Mouse (Mus musculus) left cerebral cortex, adult 8-10 months (tissue): Measurements from ENCODE around the gene Cdcp1. TPM values are rescaled to one million over a fixed set of nuclear protein-coding genes. Genes with fewer than 3 reads are reported as not detected.

Experiments used
- DNase-seq, 2 experiments: peaks; one replicate each; pipeline ENCODE4 v3.0.0; 2022; ENCODE audit warnings: low spot score in 2 of 2
- total RNA-seq, 4 experiments: library from RNA; stranded (reverse); gene quantifications; 2 replicates each; pipeline ENCODE4 v1.2.4; 2022

Cdcp1 gene
- total RNA-seq, 4 experiments from 2014 or later = 0.11 to 0.44 (median 0.21) TPM

GRCm38 (mm10) chr9:123213371-123213770 lies 2.5 kb downstream of the Cdcp1 start:
- no peak for DNase-seq

DNA sequence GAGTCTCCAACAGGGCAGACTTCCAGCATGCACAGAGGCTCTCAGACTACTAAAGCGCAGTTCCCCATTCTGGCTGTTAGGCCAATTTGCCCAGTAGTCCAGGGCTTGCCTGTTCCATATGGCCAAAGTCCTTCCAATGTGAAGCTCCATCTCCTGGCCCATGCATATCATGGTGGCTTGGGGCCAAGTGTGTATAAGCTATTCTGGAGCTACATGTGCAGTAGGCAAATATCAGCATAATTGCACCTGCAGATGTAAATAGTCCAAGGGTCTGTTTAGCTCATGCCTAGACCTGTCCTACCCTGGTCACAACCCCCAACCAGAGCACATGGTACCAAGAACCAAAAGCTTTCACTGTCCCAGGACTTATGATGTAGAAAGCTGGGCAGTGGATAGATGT lies 7.9 kb downstream of the Cdcp1 start:
- no peak for DNase-seq

DNA sequence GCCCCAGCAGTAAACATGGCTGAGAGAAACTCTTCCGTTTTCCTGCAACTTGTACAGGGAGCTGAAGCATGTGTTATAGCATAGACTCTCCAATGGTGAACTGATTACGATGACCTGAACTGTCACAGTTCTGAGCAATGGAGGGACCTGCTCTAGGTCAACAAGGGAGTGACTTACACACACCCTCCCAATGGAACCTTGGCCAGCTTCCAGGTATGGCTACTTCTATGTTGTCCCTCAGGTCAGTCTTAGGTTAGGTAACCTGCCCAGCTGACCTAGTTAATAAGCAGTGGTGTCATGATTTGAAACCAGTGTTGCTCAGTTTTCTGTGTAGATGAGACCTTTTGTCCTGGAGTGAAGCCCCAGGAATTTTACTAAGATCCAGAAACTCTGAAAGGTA lies 8.9 kb downstream of the Cdcp1 start:
- DNase-seq = no peak

DNA sequence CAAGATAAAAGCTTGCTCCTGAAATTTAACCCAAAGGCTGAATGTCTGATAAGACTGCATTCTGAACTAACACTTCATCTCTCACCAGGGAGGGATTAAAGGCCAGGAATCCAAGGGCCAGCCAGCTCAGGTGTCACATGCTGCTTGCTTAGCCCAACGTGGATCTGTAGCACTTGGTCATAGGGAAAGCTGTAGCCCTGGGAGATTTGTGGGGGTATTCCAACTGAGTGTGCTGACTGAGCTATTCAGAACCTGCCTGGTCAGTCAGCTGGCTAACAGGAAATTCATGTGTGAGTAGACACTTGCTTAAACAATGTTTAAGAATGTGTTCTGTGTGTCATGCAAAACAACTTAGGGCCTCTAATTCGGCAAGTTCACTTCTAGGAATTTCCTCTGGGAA lies 9.3 kb downstream of the Cdcp1 start:
- no peak for DNase-seq

DNA sequence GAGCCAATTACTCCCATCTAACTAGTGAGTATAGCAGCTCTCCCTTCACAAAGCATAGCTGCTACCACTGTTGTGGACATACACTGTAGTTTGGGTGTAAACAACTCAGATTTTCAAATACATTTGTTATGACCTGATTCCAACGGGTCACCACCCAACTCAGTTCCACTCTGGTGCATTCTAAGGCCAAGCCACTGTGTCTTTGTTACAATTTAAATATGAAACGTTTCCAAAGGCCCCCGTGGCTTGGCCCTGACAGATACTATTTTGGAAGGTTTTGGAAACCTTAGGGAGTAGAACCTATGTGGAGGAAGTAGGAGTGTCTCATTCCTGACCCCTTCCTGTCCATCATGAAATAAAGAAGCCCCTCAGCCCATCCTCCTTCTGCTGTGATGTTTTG lies 15.7 kb downstream of the Cdcp1 start:
- no peak for DNase-seq

DNA sequence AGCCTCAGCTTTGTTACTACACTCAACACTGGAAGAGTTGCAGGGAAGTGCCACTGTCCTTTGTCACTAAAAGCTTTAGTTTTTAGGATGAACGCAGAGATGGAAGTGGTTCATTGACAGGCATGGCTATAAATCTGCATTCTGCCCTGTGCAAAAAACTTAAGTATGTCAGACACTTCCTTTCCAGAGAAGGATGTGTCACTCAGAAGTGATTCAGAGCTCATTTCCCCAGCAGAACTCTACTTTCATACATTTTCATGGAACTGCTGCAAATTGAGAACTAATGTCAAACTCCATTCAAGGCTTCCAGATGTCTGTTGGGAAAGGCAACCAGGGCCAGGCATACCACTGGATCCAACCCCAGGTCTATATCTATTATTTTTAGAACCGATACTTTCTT lies 27.6 kb downstream of the Cdcp1 start:
- no peak for DNase-seq

- DNase-seq = no peak
Observed at GRCm38 (mm10) chr9:123187589-123187988, 28.2 kb downstream of the Cdcp1 start.

- no peak for DNase-seq
Observed at GRCm38 (mm10) chr9:123186151-123186550, 29.7 kb downstream of the Cdcp1 start.

DNA sequence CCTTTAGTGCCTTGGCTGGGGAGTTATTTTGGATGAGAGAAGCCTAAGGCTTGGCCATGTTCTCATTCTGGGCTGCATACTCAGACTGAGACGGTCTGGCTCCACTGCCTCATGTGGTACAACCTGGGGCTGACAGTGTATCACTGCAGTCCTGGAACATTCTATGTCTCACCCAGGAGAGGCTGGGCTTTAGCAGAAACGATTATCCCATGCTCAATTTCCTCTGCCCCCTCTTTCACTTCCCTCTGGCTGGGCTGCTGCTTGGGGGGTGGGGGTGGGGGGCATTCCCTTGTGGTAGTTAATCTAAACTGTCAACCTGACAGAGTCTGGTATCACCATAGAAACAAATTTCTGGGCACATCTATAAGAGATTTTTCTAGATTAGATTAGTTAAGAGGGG lies 30.3 kb downstream of the Cdcp1 start:
- DNase-seq = no peak

GRCm38 (mm10) chr9:123183226-123183625 lies 32.6 kb downstream of the Cdcp1 start:
- no peak for DNase-seq

DNA sequence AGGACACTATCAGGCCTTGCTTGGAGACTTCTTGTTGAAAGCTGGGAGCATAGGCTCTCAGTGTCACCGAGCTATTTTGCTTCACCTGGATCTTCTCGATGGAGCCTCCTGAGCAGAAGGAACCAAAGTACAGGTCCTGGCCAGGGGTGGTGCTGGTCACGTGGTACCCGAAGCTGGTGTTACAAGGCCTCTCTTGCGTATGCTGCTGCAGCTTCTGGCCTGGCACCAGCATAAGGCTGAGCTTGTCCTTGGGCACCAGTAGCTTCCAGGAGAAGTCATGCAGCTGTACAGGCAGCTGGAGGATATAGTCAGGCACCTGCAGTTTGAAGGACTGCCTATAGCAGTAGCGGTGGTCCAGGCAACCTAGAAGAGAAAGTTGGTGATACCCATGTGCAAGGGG lies 35.8 kb downstream of the Cdcp1 start:
- no peak for DNase-seq

DNA sequence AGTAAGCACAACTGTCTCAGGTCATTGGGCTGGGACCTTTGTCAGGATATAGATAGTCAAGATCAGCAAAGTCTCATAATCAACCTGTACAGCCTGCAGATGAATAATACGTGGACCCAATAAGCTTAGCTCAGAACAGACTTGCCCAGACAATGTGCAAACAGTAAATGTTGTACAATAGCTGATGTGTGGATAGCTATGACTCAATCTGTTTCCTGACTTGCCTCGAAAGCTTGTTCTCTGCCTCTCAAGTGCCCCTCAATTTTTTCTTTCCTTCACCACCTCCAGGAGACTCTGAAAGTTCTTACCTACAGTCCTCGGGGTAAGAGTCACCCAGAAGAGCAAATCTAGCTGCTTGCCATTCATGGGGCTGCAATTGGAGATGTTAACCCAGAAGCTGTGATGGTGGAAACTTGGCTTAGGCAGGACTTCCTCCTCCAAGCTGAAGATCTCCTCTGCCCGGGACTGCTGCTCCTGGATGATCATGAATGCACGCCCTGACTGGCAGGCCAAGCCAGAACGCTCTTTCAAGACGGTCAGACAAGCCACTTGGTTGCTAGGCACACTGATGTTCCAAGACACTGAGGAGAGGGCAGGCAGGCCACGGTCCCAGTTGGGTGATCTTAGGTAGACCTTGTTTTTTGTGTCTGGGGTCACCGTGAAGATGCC lies 38.3 kb downstream of the Cdcp1 start:
- DNase-seq = no peak

- no peak for DNase-seq
Observed at GRCm38 (mm10) chr9:123174356-123174755, 41.5 kb downstream of the Cdcp1 start.

DNA sequence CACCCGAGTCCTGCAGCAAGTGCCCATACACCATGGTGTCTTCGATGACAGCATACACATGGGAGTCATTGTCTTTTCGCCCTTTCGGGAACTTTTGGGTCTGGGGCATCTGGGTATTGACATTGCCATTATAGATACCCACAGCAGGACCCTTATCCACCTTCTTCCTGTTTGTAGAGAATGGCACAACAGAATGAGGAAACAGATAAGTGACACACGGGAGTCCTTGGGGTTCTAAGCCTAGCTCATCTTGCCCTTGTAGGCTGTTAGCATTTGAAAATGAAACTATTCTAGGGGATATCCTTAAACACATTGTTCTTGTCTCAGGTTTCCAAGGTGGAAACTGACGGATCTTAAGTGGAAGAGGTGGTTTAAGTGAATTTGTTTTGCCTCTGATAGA lies 42.1 kb downstream of the Cdcp1 start:
- no peak for DNase-seq

DNA sequence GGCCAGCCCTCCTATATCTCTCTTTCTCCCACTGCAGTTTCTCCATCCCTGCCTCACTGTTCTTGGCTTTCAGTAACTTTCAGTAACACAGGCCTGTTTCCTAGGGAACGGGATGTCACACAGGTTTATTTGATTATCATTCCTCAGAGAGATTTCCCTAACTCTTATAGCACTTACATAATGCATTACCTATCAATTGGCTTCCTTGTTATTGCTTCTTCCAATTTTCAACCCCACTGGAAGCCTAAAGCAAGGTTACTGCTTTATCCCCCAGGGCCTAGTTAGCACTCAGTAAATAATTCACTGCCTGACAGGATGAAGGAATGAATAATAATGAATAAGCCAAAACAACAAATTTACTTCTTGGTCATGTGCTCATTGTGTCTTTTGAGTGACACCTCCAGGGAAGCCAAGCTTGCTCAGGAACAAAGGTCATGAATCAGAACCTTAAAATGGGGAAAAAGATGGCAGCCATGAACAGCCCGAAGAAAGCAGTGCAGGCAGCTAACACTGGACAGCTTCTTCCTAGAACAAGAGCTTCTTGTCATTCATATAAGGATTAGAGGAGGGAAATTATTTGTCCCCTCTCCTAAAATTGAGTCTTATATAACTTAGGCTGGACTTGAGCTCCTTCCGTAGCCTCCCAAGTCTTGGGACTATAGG lies 49.9 kb downstream of the Cdcp1 start:
- DNase-seq = no peak

DNA sequence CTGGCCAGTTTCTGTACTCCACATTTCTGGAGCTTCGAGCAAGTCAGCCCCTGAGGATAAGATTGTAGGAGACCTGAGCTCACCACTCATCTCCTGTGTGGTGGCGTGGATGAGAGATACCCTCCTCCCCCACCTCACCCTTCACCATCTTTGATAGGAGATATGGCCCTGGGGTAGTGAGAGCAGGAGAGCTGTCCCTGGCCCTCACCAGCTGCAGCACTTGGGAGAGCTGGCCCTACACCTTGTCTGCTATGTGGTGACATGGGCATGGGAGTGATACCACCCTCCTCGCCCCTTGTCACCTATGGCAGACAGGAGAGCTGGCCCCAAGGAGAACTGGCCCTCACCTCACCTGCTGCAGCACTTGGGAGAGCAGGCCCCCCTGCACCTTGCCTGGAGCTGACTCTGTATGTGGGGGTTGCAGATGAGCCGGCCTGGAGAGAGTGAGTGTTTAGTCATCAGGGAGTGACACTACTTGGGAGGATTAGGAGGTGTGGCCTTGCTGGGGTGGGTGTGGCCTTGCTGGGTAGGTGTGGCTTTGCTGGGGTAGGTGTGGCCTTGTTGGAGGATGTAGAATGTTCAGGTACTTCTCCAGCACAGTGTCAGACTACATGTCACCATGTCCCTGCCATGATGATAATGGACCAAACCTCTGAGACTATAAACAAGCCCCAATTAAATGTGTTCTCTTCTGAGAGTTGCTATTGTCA lies 52.7 kb downstream of the Cdcp1 start:
- no peak for DNase-seq

DNA sequence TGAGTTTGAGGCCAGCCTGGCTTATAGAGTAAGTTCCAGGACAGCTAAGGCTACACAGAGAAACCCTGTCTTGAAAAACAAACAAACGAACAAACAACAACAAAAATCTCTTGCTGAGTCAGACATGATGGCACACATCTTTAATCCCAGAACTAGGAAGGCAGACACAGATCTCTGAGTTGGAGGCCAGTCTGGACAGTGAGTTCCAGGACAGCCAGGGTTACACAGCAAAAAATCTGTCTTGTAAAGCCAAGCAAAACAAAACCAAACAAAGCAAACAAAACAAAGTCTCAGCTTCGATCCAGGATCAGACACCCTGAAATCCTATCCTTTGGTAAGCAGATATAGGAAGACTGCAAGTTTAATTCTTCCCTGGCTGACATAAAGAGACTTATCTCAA lies 54.0 kb downstream of the Cdcp1 start:
- DNase-seq = no peak

DNA sequence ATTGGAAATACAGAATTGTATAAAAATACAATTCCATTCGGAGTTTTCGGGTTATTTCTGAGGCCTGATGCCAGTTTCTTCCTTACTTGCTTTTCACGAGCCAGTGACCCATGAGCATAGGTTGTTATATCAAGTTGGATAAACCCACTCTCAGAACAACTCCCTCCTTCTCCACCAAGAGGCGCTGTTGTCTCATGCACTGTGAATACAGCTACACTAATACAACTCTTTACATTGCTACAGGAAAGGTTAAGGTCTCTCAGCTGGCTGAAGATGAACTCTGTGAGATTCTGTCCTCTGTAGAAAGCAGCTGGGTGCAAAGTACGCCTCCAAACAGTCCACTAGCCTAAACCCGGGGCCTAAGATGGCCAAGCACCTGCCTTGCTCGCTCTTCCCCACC lies 56.5 kb downstream of the Cdcp1 start:
- DNase-seq = peak; percentile 55

DNA sequence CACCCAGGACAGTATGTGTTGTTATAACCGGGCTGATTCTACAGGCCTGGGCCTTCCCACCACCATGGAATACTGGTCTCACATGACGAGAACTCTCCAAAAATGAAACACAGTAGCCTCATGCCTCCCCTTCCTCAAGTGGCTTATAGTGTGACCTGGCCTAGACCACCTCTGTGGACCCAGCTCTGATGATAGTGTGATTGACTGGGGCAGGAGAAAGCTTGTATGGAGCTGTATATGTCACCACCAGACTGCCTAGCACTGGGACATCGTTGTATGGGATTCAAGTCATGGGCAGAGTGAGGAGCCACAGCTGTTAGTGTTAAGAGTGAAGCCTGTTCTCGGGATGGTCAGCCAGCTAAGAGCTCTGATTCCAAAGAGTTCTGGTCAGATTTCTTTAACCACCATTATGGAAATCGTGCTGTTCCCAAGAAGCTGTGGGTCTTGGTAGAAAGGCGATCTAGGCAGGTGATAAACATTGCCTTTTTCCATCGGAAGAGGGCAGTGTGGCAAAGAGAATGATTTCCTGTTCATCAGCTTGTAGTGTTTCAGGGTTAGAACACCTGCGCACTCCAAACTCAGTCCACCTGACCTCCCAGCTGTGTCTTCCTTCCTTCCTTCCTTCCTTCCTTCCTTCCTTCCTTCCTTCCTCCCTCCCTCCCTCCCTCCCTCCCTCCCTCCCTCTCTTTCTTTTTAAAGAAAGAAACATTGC lies 57.6 kb downstream of the Cdcp1 start:
- DNase-seq = no peak

- no peak for DNase-seq
Observed at GRCm38 (mm10) chr9:123157699-123158098, 58.1 kb downstream of the Cdcp1 start.

DNA sequence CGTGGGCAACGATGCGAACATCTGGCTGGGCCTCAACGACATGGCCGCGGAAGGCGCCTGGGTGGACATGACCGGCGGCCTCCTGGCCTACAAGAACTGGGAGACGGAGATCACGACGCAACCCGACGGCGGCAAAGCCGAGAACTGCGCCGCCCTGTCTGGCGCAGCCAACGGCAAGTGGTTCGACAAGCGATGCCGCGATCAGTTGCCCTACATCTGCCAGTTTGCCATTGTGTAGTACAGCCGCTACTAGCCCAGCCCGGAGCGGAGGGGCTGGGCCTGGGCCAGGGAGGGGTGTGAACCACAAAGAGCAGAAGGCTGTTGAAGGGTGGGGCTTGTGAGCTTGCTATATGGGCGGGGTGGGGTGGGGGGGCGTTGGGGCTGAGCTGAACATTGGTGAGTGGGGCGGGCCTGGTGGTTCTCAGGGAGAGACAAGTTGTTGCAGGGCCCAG lies 58.9 kb downstream of the Cdcp1 start:
- DNase-seq = peak in 1 of 2 experiments; percentile 33

DNA sequence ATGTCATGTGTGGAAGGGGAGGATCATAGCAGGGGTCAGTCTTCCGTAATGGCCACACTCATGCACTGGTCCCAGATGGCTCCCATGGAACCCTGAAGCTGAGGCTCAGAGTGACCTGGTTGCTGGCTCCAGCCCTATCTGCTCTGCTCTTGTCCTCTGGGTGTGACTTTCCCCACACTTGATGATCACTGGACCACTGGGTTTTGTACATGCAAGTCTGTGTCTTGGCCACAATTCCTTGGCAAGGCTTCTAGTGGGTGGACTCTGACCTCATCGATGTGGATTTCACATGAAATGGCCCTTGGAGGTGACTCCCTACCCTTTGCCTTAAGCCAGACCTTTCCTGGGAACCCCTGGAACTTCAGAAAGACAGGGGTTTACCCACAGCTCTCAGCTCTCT lies 62.7 kb downstream of the Cdcp1 start:
- no peak for DNase-seq
